Mouse (Mus musculus) MEL (cell line): Measurements from ENCODE around the gene Aqp11. TPM values are rescaled to one million over a fixed set of nuclear protein-coding genes. Genes with fewer than 3 reads are reported as not detected.

Experiments used
- DNase-seq: peaks from one replicate; pipeline ENCODE4 v3.0.0; 2011; ENCODE audit warnings: low read depth, low spot score
- H3K27ac ChIP-seq: 2 replicates; pipeline ENCODE4 v1.5.1; 2012; ENCODE audit warnings: low read depth, mild to moderate bottlenecking, control low read depth, low read length, moderate library complexity; ENCODE audit not compliant: control insufficient read depth
- H3K27me3 ChIP-seq, 2 experiments: fragments of 150-350 bp in 1 of 2; sonication (generic) in 1 of 2; 2 replicates each; pipeline ENCODE4 v1.6.1; 2012; ENCODE audit warnings: low read length in 2 of 2, mild to moderate bottlenecking in 2 of 2, improper control_type of control experiment in 1 of 2, moderate library complexity in 1 of 2; ENCODE audit not compliant: insufficient read depth in 2 of 2, control insufficient read depth in 1 of 2
- H3K36me3 ChIP-seq, 2 experiments: 2 replicates each; pipeline ENCODE4 v1.6.1; 2012 to 2014; ENCODE audit warnings: low read length in 2 of 2, improper control_type of control experiment in 1 of 2, inconsistent platforms in 1 of 2, mild to moderate bottlenecking in 1 of 2; ENCODE audit not compliant: insufficient read depth in 2 of 2, control insufficient read depth in 1 of 2
- H3K4me1 ChIP-seq, 2 experiments: fragments of 150-350 bp in 1 of 2; sonication (generic) in 1 of 2; 2 replicates each; pipeline ENCODE4 v1.6.1; 2012; ENCODE audit warnings: low read length in 2 of 2, improper control_type of control experiment in 1 of 2, mild to moderate bottlenecking in 1 of 2; ENCODE audit not compliant: insufficient read depth in 2 of 2, control insufficient read depth in 1 of 2
- H3K4me3 ChIP-seq, 2 experiments: fragments of 150-350 bp in 1 of 2; sonication (generic) in 1 of 2; 2 replicates each; pipeline ENCODE4 v1.5.1; 2012; ENCODE audit warnings: low read depth in 2 of 2, low read length in 2 of 2, mild to moderate bottlenecking in 2 of 2, moderate library complexity in 2 of 2, control low read depth in 1 of 2, improper control_type of control experiment in 1 of 2; ENCODE audit not compliant: control insufficient read depth in 1 of 2, insufficient read depth in 1 of 2
- H3K79me2 ChIP-seq: 2 replicates; pipeline ENCODE4 v1.6.1; 2012; ENCODE audit warnings: mild to moderate bottlenecking, low read length, moderate library complexity; ENCODE audit not compliant: control insufficient read depth, poor library complexity, insufficient read depth
- H3K9ac ChIP-seq: 2 replicates; pipeline ENCODE4 v1.6.1; 2012; ENCODE audit warnings: low read depth, mild to moderate bottlenecking, control low read depth, low read length, moderate library complexity; ENCODE audit not compliant: control insufficient read depth, poor library complexity, severe bottlenecking
- H3K9me3 ChIP-seq: fragments of 150-350 bp; sonication (generic); replicated peaks from 2 replicates; pipeline ENCODE4 v1.6.1; 2012; ENCODE audit warnings: mild to moderate bottlenecking, low read length, improper control_type of control experiment, moderate library complexity; ENCODE audit not compliant: insufficient read depth
- CHD1 ChIP-seq: IDR thresholded peaks from 2 replicates; pipeline ENCODE4 v1.6.1; 2012; ENCODE audit warnings: low read depth, mild to moderate bottlenecking, inconsistent platforms, low read length, improper control_type of control experiment
- CHD2 ChIP-seq: IDR thresholded peaks from 2 replicates; pipeline ENCODE4 v1.6.1; 2011; ENCODE audit warnings: low read length, improper control_type of control experiment
- E2F4 ChIP-seq: IDR thresholded peaks from 2 replicates; pipeline ENCODE4 v1.6.1; 2011; ENCODE audit warnings: low read depth, low read length, improper control_type of control experiment, borderline replicate concordance
- ELF1 ChIP-seq: IDR thresholded peaks from 2 replicates; pipeline ENCODE4 v1.6.1; 2014; ENCODE audit warnings: low read depth, mild to moderate bottlenecking, inconsistent platforms, low read length, improper control_type of control experiment, moderate library complexity
- GABPA ChIP-seq: IDR thresholded peaks from 2 replicates; pipeline ENCODE4 v1.6.1; 2012; ENCODE audit warnings: low read depth, mild to moderate bottlenecking, inconsistent platforms, low read length, improper control_type of control experiment, moderate library complexity
- HCFC1 ChIP-seq: IDR thresholded peaks from 2 replicates; pipeline ENCODE4 v1.6.1; 2012; ENCODE audit warnings: low read depth, mild to moderate bottlenecking, inconsistent platforms, low read length, improper control_type of control experiment, moderate library complexity
- JUND ChIP-seq: IDR thresholded peaks from 2 replicates; pipeline ENCODE4 v1.6.1; 2011; ENCODE audit warnings: low read depth, mild to moderate bottlenecking, improper control_type of control experiment, low read length
- KAT2A ChIP-seq: conservative IDR thresholded peaks from 2 replicates; pipeline ENCODE4 v1.6.1; 2012; ENCODE audit warnings: low read depth, low read length, improper control_type of control experiment, inconsistent platforms
- MAFK ChIP-seq: IDR thresholded peaks from 2 replicates; pipeline ENCODE4 v1.6.1; 2011; ENCODE audit warnings: low read depth, mild to moderate bottlenecking, low read length, improper control_type of control experiment, borderline replicate concordance
- MAZ ChIP-seq: IDR thresholded peaks from 2 replicates; pipeline ENCODE4 v1.6.1; 2012; ENCODE audit warnings: low read depth, mild to moderate bottlenecking, inconsistent platforms, low read length, improper control_type of control experiment
- MYB ChIP-seq: IDR thresholded peaks from 2 replicates; pipeline ENCODE4 v1.6.1; 2011; ENCODE audit warnings: mild to moderate bottlenecking, low read depth, low read length, improper control_type of control experiment
- MYC ChIP-seq: IDR thresholded peaks from 2 replicates; pipeline ENCODE4 v1.6.1; 2011; ENCODE audit warnings: low read depth, mild to moderate bottlenecking, low read length, improper control_type of control experiment, moderate library complexity
- NELFE ChIP-seq: IDR thresholded peaks from 2 replicates; pipeline ENCODE4 v1.6.1; 2011; ENCODE audit warnings: low read depth, low read length, improper control_type of control experiment
- NRF1 ChIP-seq: IDR thresholded peaks from 2 replicates; pipeline ENCODE4 v1.6.1; 2014; ENCODE audit warnings: low read depth, mild to moderate bottlenecking, inconsistent platforms, low read length, improper control_type of control experiment, moderate library complexity; ENCODE audit not compliant: poor library complexity, insufficient read depth, severe bottlenecking
- TBP ChIP-seq: IDR thresholded peaks from 2 replicates; pipeline ENCODE4 v1.8.0; 2011; ENCODE audit warnings: low read depth, low read length, improper control_type of control experiment
- TCF12 ChIP-seq: IDR thresholded peaks from 2 replicates; pipeline ENCODE4 v1.6.1; 2014; ENCODE audit warnings: low read depth, mild to moderate bottlenecking, inconsistent platforms, low read length, improper control_type of control experiment, moderate library complexity
- UBTF ChIP-seq: IDR thresholded peaks from 2 replicates; pipeline ENCODE4 v1.6.1; 2012; ENCODE audit warnings: low read depth, mild to moderate bottlenecking, inconsistent platforms, low read length, improper control_type of control experiment, moderate library complexity, borderline replicate concordance; ENCODE audit not compliant: insufficient read depth
- USF1 ChIP-seq: IDR thresholded peaks from 2 replicates; pipeline ENCODE4 v1.6.1; 2014; ENCODE audit warnings: low read depth, mild to moderate bottlenecking, inconsistent platforms, low read length, improper control_type of control experiment, moderate library complexity
- USF2 ChIP-seq, 2 experiments: IDR thresholded peaks; 2 replicates each; pipeline ENCODE4 v1.6.1; 2011 to 2012; ENCODE audit warnings: improper control_type of control experiment in 2 of 2, low read length in 2 of 2, borderline replicate concordance in 1 of 2, inconsistent platforms in 1 of 2, low read depth in 1 of 2, mild to moderate bottlenecking in 1 of 2; ENCODE audit not compliant: insufficient read depth in 1 of 2
- ZC3H11A ChIP-seq: IDR thresholded peaks from 2 replicates; pipeline ENCODE4 v1.6.1; 2012; ENCODE audit warnings: low read depth, mild to moderate bottlenecking, inconsistent platforms, low read length, improper control_type of control experiment
- ZKSCAN1 ChIP-seq: IDR thresholded peaks from 2 replicates; pipeline ENCODE4 v1.6.1; 2012; ENCODE audit warnings: low read depth, mild to moderate bottlenecking, inconsistent platforms, low read length, improper control_type of control experiment, moderate library complexity
- ZNF384 ChIP-seq: IDR thresholded peaks from 2 replicates; pipeline ENCODE4 v1.6.1; 2012; ENCODE audit warnings: low read depth, mild to moderate bottlenecking, inconsistent platforms, low read length, improper control_type of control experiment
- polyA plus RNA-seq, 2 experiments: library from polyadenylated mRNA; stranded (reverse) in 1 of 2; unstranded in 1 of 2; fragments of >175 nt in 1 of 2; fragments of >200 nt in 1 of 2; gene quantifications; 2 replicates each; pipeline versions ENCODE4 v1.2.1 to v1.2.4; 2012; ENCODE audit warnings: low replicate concordance in 2 of 2, low read depth in 1 of 2; ENCODE audit not compliant: insufficient read length in 2 of 2, insufficient read depth in 1 of 2, missing spikeins in 1 of 2
- total RNA-seq: library from RNA; depleted of rRNA; stranded (reverse); fragments of 300-350 nt; gene quantifications from 2 replicates; pipeline ENCODE4 v1.2.3, GENCODE M21; 2012

Gene Aqp11
- total and polyA plus RNA-seq, 3 experiments = 0.89 to 3.9 TPM; not detected in 1

- Histone ChIP-seq H3K4me3 (no peak overlapping the region), H3K9ac (no peak overlapping the region), H3K36me3 (peaks cover 0 to 8% of the 10 kb centered on the region in 2 experiments; a peak in 2 of 4 replicates), H3K4me1 (no peaks in the 10 kb centered on the region), H3K27me3 (no peaks in the 10 kb centered on the region), H3K9me3 (no peaks in the 10 kb centered on the region), H3K27ac (no peak overlapping the region), H3K79me2 (peaks cover 28% of the 10 kb centered on the region)
- DNase-seq = no peak
- TF ChIP-seq USF1 = no peak
- TF ChIP-seq ZNF384 = no peak
- TF ChIP-seq MYB = no peak
- TF ChIP-seq JUND = no peak
- TF ChIP-seq ZKSCAN1 = no peak
- TF ChIP-seq MYC = no peak
- TF ChIP-seq UBTF = no peak
Measured at GRCm38 (mm10) chr7:97707809-97708208, 30.3 kb downstream of the Aqp11 start.

GRCm38 (mm10) chr7:97707123-97707522 lies 31.0 kb downstream of the Aqp11 start:
- peaks cover 0 to 5% of the 10 kb centered on the region in 2 experiments; a peak in 2 of 4 replicates for H3K36me3 ChIP-seq

GRCm38 (mm10) chr7:97701106-97701505 lies 37.0 kb downstream of the Aqp11 start:
- H3K27ac ChIP-seq = no peak overlapping the region
- no peak for DNase-seq
- H3K36me3 ChIP-seq = peaks cover 0 to 18% of the 10 kb centered on the region in 2 experiments
- H3K79me2 ChIP-seq = peaks cover 72% of the 10 kb centered on the region
- H3K9me3 ChIP-seq = no peaks in the 10 kb centered on the region
- TF ChIP-seq ZNF384 (no peak), JUND (no peak), GABPA (no peak), CHD1 (no peak), ZC3H11A (no peak), USF2 (IDR thresholded peaks at IDR 0.05; ENCODE audit: borderline replicate concordance in 1 of 2, insufficient read depth in 1 of 2, low read depth in 1 of 2, low read length in 2 of 2) (no peak), CHD2 (no peak), TBP (no peak), E2F4 (no peak), KAT2A (no peak), NELFE (no peak), MAZ (no peak), MYB (no peak), TCF12 (no peak), NRF1 (no peak), ELF1 (no peak), UBTF (no peak), MYC (no peak)
- no peak overlapping the region for H3K4me3 ChIP-seq
- H3K4me1 ChIP-seq = peaks cover 4 to 15% of the 10 kb centered on the region in 2 experiments
- H3K27me3 ChIP-seq = no peaks in the 10 kb centered on the region
- H3K9ac ChIP-seq = no peak overlapping the region

More at GRCm38 (mm10) chr7:97707123-97707522, 31.0 kb downstream of the Aqp11 start:
- Histone ChIP-seq H3K4me3 (no peak overlapping the region), H3K79me2 (peaks cover 34% of the 10 kb centered on the region), H3K27me3 (no peaks in the 10 kb centered on the region), H3K4me1 (no peaks in the 10 kb centered on the region), H3K9me3 (no peaks in the 10 kb centered on the region), H3K27ac (no peak overlapping the region), H3K9ac (no peak overlapping the region)
- DNase-seq = no peak
- TF ChIP-seq MAFK (no peak), HCFC1 (no peak), MAZ (no peak)
